Mouse (Mus musculus) CD4-positive, CD25-positive, alpha-beta regulatory T cell, adult 2 months (primary cell): ENCODE data around the gene Slc39a9.
A peak's percentile ranks its signal among the peaks of the same experiment; 100 is the strongest.

Experiments used
- DNase-seq: peaks from one replicate; pipeline ENCODE4 v3.0.0-alpha.2; 2012; ENCODE audit warnings: low read depth, low spot score

The Slc39a9 gene

GRCm38 (mm10) chr12:80715915-80716314 is 72.2 kb downstream of the Slc39a9 start:
- DNase-seq, result no peak

- DNase-seq, result no peak
These were observed 75.5 kb downstream of the Slc39a9 start for GRCm38 (mm10) chr12:80719141-80719540.

DNA sequence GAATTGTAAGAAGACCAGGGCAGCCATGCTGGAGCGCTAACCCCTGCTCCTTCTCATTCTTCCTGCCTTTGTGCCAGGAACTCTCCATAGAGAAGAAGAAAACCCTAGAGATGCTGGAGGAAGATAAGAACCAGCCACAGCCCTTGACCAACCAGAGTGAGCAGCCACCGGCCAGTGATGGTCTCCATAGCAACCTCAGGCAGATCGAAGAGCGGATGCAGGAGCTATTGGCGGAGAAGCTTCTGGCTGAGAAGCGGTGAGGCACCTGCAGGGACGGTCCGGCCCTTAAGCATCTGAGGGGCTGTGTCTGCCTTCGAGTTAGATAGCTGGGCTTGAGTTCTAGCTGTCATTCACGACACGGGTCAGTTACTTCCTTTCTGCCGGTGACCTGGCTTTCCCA is 76.8 kb downstream of the Slc39a9 start:
- no peak for DNase-seq

GRCm38 (mm10) chr12:80721458-80721857 is 77.8 kb downstream of the Slc39a9 start:
- DNase-seq, result no peak

- DNase-seq, result peak; percentile 81
These were observed 81.3 kb downstream of the Slc39a9 start for GRCm38 (mm10) chr12:80724853-80725559.

- DNase-seq, result no peak
These were observed 84.5 kb downstream of the Slc39a9 start for GRCm38 (mm10) chr12:80728207-80728606.

DNA sequence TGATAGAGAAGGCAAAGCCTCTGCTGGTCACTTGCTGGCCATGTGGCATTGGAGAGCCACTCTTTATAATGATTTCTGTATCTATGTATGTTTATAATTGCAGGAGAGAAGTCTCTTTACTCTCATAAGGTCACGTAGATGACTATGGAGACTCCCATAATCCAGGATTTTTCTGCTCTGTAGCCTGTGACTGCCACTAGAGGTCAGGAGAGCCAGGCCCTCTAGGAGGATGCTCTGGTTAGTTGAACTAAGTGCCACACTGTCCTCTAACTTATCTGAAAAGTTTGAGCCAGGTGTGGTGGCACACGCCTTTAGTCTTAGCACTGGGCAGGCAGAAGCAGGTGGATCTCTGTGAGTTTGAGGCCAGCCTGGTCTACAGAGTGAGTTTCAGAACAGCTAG is 85.1 kb downstream of the Slc39a9 start:
- no peak for DNase-seq

GRCm38 (mm10) chr12:80729758-80730530 is 86.3 kb downstream of the Slc39a9 start:
- DNase-seq, result no peak

GRCm38 (mm10) chr12:80730567-80730966 is 86.9 kb downstream of the Slc39a9 start:
- no peak for DNase-seq
